Mouse (Mus musculus): ENCODE results near the gene Rhoj. TPM values are rescaled to one million over a fixed set of nuclear protein-coding genes. Genes with fewer than 3 reads are reported as not detected.
A peak's percentile ranks its signal among the peaks of the same experiment; 100 is the strongest.

Rhoj gene
- polyA plus RNA-seq (2015; fragmentation: Nextera tagmentation; extraction: Ambion mirVana): 25.9 and 28.4 TPM in 2 replicates

DNA sequence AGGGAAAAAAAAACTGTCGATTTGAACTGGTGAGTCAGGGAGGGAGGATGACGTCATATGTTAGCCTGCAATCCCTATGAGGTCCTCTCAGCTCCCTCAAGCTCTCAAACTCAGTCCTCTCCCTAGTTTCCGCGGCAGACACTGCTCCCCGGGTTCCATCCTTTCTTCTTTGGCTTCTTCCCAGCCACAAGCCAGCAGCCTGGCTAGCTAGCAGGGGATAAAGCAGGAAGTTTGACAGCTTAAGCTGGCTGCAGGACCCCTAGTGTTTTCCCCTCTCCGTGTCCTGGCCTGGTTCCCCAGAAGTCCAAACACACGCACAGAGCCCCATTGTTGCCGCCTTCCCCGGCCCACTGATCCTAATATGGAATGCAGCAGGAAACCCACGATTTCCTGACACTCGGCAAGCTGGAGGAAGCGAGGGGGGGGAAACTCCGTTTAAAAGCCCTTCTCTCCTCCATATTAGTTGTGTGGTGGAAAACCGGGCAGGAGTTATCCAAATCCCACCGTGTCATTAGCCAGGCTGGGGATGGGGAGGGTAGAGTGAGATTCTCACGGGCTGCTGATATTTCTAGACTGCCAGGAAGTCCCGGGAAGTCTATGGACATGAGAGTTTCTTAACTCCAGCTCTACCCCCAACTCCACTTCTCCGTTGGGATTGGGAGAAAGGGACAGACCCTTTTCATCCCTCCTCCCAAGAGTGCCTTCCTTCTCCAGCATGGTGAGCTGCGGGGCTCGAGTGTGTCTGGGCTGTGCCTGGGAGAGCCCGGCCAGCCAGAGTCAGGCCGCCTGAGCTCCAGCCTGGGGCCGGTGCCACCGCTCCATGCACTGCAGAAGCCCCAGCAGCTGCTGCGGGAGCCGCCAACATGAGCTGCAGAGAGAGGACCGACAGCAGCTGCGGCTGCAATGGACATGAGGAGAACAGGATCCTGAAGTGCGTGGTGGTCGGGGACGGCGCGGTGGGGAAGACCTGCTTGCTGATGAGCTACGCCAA lies at the start of gene Rhoj:
Rhoj (plus strand) TSS at position 362 of the 991 bp plus-strand sequence.
- H3K9me3 ChIP-seq (replicated peaks): no peaks in the 10 kb centered on the region
- peak within 1 kb of the TSS; percentile 82 for H3K27ac ChIP-seq (replicated peaks)
- H3K36me3 ChIP-seq: no peaks in the 10 kb centered on the region
- peak; percentile 89 for ATAC-seq (ENCODE audit: low FRiP score)
- peak within 1 kb of the TSS; percentile 52 for H3K4me3 ChIP-seq (replicated peaks)
- H3K4me2 ChIP-seq: peak within 1 kb of the TSS; percentile 95
- under 1% methylated on average over 34 of the region's 34 CpGs for WGBS
- H3K27me3 ChIP-seq (replicated peaks): peaks cover 4% of the 10 kb centered on the region; the same call in 1 of the 2 replicates
- H3K9ac ChIP-seq (replicated peaks): peak within 1 kb of the TSS; percentile 68
- peaks cover 18% of the 10 kb centered on the region for H3K4me1 ChIP-seq

GRCm38 (mm10) chr12:75271726-75272125 lies 36.4 kb upstream of the Rhoj start:
- ATAC-seq (ENCODE audit: low FRiP score): no peak
- no peak overlapping the region for H3K27ac ChIP-seq (replicated peaks)
- WGBS: 75% methylated on average over 4 of the region's 4 CpGs

DNA sequence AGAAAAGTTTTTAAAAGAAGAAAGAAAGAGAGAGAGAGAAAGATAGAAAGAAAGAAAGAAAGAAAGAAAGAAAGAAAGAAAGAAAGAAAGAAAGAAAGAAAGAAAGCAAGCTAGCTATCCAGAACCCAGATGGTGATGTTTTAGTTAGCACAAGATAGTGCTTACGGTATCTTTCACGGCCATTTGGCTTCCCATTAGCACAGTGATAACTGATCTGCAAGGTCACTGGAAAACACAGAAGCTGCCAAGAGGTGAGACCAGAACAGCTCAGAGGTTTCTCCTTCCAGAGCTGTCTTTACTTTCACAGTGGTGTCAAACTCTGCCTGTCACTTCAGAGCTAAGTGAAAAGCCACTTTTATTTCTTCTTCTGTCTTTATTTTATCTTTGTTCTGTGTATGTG lies 32.4 kb upstream of the Rhoj start:
- WGBS: 85% methylated on average over 2 of the region's 2 CpGs
- Histone ChIP-seq H3K4me1 (no peaks in the 10 kb centered on the region), H3K36me3 (no peaks in the 10 kb centered on the region), H3K4me3 (replicated peaks) (no peak overlapping the region), H3K27me3 (replicated peaks) (no peaks in the 10 kb centered on the region), H3K9me3 (replicated peaks) (no peaks in the 10 kb centered on the region), H3K9ac (replicated peaks) (no peak overlapping the region), H3K27ac (replicated peaks) (no peak overlapping the region), H3K4me2 (no peak overlapping the region)
- no peak for ATAC-seq (ENCODE audit: low FRiP score)

More at GRCm38 (mm10) chr12:75271726-75272125, 36.4 kb upstream of the Rhoj start:
- Histone ChIP-seq H3K4me2 (no peak overlapping the region), H3K36me3 (no peaks in the 10 kb centered on the region), H3K9me3 (replicated peaks) (no peaks in the 10 kb centered on the region), H3K27me3 (replicated peaks) (no peaks in the 10 kb centered on the region), H3K9ac (replicated peaks) (no peak overlapping the region), H3K4me1 (no peaks in the 10 kb centered on the region), H3K4me3 (replicated peaks) (no peak overlapping the region)

- 100% methylated on average over 2 of the region's 2 CpGs for WGBS
- H3K4me1 ChIP-seq: no peaks in the 10 kb centered on the region
- H3K9me3 ChIP-seq (replicated peaks): no peaks in the 10 kb centered on the region
- no peak overlapping the region for H3K9ac ChIP-seq (replicated peaks)
- H3K27ac ChIP-seq (replicated peaks): no peak overlapping the region
- no peak overlapping the region for H3K4me3 ChIP-seq (replicated peaks)
- ATAC-seq (ENCODE audit: low FRiP score): no peak
- H3K4me2 ChIP-seq: no peak overlapping the region
- no peaks in the 10 kb centered on the region for H3K36me3 ChIP-seq
- no peaks in the 10 kb centered on the region for H3K27me3 ChIP-seq (replicated peaks)
Measured at GRCm38 (mm10) chr12:75277425-75277824, 30.7 kb upstream of the Rhoj start.

DNA sequence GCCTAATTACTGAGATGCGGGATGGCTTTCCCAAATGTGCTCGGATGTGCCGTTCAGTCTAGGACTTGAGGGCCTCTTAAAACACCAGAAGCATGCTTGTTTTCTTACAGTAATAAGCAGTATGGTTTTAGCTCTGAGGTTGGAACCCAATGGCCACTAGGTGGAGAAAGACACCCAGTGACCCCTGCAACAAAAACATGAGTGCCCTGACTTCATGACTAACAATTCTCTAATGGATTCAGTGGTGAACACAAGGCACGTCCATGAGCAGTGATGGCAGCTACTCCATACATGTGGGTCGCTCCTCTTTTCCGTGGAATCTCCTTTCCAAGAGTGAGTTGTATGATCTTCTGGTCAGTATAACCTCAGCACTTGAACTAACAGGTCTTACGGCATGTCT lies 27.6 kb upstream of the Rhoj start:
- no peak for ATAC-seq (ENCODE audit: low FRiP score)
- H3K36me3 ChIP-seq: no peaks in the 10 kb centered on the region
- no peaks in the 10 kb centered on the region for H3K27me3 ChIP-seq (replicated peaks)
- WGBS: 75% methylated on average over 7 of the region's 7 CpGs
- no peak overlapping the region for H3K4me3 ChIP-seq (replicated peaks)
- no peak overlapping the region for H3K4me2 ChIP-seq
- H3K4me1 ChIP-seq: no peaks in the 10 kb centered on the region
- H3K9me3 ChIP-seq (replicated peaks): no peaks in the 10 kb centered on the region
- H3K9ac ChIP-seq (replicated peaks): no peak overlapping the region
- no peak overlapping the region for H3K27ac ChIP-seq (replicated peaks)

DNA sequence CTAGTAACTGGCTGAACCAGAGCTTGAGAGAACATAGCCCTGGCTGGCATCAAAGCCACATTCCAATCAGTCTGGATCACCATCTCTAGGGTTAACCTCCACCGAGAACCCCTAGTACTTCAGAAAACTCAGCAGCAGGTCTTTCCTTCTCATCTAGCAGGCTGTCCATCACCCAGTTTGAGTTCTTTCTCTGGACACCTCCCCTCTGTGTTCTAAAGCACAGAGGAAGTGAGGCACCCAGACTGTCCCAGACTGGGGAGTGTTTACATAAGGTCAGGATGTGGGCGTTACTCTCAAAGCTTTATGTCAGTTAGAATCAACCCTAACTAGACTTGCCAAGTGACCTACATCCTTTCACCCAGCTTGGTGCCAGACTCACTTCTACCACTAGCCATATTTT lies 24.9 kb upstream of the Rhoj start:
- WGBS: 57% methylated on average over 2 of the region's 2 CpGs
- H3K4me3 ChIP-seq (replicated peaks): no peak overlapping the region
- no peak overlapping the region for H3K4me2 ChIP-seq
- no peaks in the 10 kb centered on the region for H3K36me3 ChIP-seq
- H3K27ac ChIP-seq (replicated peaks): no peak overlapping the region
- ATAC-seq (ENCODE audit: low FRiP score): no peak
- H3K4me1 ChIP-seq: no peaks in the 10 kb centered on the region
- H3K27me3 ChIP-seq (replicated peaks): no peaks in the 10 kb centered on the region
- H3K9me3 ChIP-seq (replicated peaks): no peaks in the 10 kb centered on the region
- H3K9ac ChIP-seq (replicated peaks): no peak overlapping the region

- no peaks in the 10 kb centered on the region for H3K9me3 ChIP-seq (replicated peaks)
- no peaks in the 10 kb centered on the region for H3K27me3 ChIP-seq (replicated peaks)
- H3K4me3 ChIP-seq (replicated peaks): no peak overlapping the region
- WGBS: 76% methylated on average over 3 of the region's 3 CpGs
- no peak overlapping the region for H3K27ac ChIP-seq (replicated peaks)
- H3K36me3 ChIP-seq: no peaks in the 10 kb centered on the region
- no peak for ATAC-seq (ENCODE audit: low FRiP score)
- H3K4me1 ChIP-seq: no peaks in the 10 kb centered on the region
- no peak overlapping the region for H3K9ac ChIP-seq (replicated peaks)
- no peak overlapping the region for H3K4me2 ChIP-seq
Measured at GRCm38 (mm10) chr12:75286166-75286565, 22.0 kb upstream of the Rhoj start.

GRCm38 (mm10) chr12:75290524-75290923 lies 17.6 kb upstream of the Rhoj start:
- no peak overlapping the region for H3K4me2 ChIP-seq
- H3K9me3 ChIP-seq (replicated peaks): no peaks in the 10 kb centered on the region
- 85% methylated on average over 2 of the region's 2 CpGs for WGBS
- ATAC-seq (ENCODE audit: low FRiP score): no peak
- H3K4me1 ChIP-seq: no peaks in the 10 kb centered on the region
- H3K27ac ChIP-seq (replicated peaks): no peak overlapping the region
- H3K9ac ChIP-seq (replicated peaks): no peak overlapping the region
- H3K27me3 ChIP-seq (replicated peaks): no peaks in the 10 kb centered on the region
- no peak overlapping the region for H3K4me3 ChIP-seq (replicated peaks)
- H3K36me3 ChIP-seq: no peaks in the 10 kb centered on the region

- H3K9ac ChIP-seq (replicated peaks): no peak overlapping the region
- H3K4me3 ChIP-seq (replicated peaks): no peak overlapping the region
- H3K4me1 ChIP-seq: no peaks in the 10 kb centered on the region
- no peaks in the 10 kb centered on the region for H3K9me3 ChIP-seq (replicated peaks)
- 94% methylated on average over 5 of the region's 5 CpGs for WGBS
- H3K27me3 ChIP-seq (replicated peaks): no peaks in the 10 kb centered on the region
- no peak overlapping the region for H3K27ac ChIP-seq (replicated peaks)
- H3K36me3 ChIP-seq: no peaks in the 10 kb centered on the region
- ATAC-seq (ENCODE audit: low FRiP score): no peak
- no peak overlapping the region for H3K4me2 ChIP-seq
Measured at GRCm38 (mm10) chr12:75291556-75291955, 16.6 kb upstream of the Rhoj start.

DNA sequence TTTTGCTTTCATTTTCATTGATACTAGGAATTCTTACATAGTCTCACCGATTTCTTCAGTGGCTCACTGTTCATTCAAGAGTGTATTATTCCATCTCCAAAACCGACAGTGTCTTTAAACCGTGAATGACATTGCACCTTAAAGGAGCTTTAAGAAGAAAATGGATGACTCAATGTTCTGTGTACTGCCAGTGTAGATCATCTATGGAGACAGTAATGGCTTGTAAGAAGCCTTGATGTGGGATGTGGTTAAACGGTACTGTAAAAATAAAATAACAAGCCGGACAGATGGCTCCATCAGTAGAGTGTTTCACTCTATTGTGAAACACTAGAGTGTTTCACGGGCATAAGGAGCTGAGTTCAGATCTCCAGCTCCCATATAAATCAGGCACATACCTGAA lies 15.2 kb upstream of the Rhoj start:
- H3K9ac ChIP-seq (replicated peaks): no peak overlapping the region
- H3K4me3 ChIP-seq (replicated peaks): no peak overlapping the region
- no peaks in the 10 kb centered on the region for H3K27me3 ChIP-seq (replicated peaks)
- H3K36me3 ChIP-seq: no peaks in the 10 kb centered on the region
- no peak overlapping the region for H3K4me2 ChIP-seq
- no peak overlapping the region for H3K27ac ChIP-seq (replicated peaks)
- ATAC-seq (ENCODE audit: low FRiP score): no peak
- no peaks in the 10 kb centered on the region for H3K4me1 ChIP-seq
- WGBS: 83% methylated on average over 6 of the region's 6 CpGs
- H3K9me3 ChIP-seq (replicated peaks): no peaks in the 10 kb centered on the region

GRCm38 (mm10) chr12:75299865-75300264 lies 8.3 kb upstream of the Rhoj start:
- Histone ChIP-seq H3K4me3 (replicated peaks) (no peak overlapping the region), H3K9me3 (replicated peaks) (no peaks in the 10 kb centered on the region), H3K27ac (replicated peaks) (no peak overlapping the region), H3K9ac (replicated peaks) (no peak overlapping the region), H3K36me3 (no peaks in the 10 kb centered on the region), H3K4me2 (no peak overlapping the region), H3K4me1 (no peaks in the 10 kb centered on the region), H3K27me3 (replicated peaks) (no peaks in the 10 kb centered on the region)
- no peak for ATAC-seq (ENCODE audit: low FRiP score)
- WGBS: 63% methylated on average over 1 of the region's 1 CpGs

DNA sequence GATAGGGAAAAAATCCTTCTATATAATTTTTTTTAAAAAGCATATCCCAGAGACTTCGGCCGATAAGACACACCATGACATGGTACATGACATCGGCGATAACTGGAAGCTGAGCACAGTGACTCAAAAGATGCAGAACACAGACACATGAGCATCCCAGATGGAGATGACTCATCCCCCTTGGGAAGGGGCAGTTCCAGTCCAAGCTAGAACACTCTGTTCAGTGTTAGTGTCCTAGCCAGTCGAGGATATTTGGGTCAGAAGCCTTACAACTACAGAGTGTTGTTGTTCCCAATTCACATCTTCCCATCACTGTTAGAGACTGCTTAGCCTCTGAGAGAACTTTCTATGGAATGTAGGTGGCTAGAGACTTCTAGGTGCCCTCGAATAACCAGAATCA lies 4.0 kb upstream of the Rhoj start:
- peaks cover 18% of the 10 kb centered on the region for H3K4me1 ChIP-seq
- no peak overlapping the region for H3K4me3 ChIP-seq (replicated peaks)
- WGBS: 93% methylated on average over 6 of the region's 6 CpGs
- no peaks in the 10 kb centered on the region for H3K27me3 ChIP-seq (replicated peaks)
- H3K9me3 ChIP-seq (replicated peaks): no peaks in the 10 kb centered on the region
- H3K27ac ChIP-seq (replicated peaks): no peak overlapping the region
- no peak for ATAC-seq (ENCODE audit: low FRiP score)
- no peak overlapping the region for H3K9ac ChIP-seq (replicated peaks)
- no peaks in the 10 kb centered on the region for H3K36me3 ChIP-seq
- H3K4me2 ChIP-seq: no peak overlapping the region

All from neural tube, embryonic 15.5 days (tissue).